Comparison of ENCODE assay signal across 19 mouse cellular contexts in the genomic region with DNA sequence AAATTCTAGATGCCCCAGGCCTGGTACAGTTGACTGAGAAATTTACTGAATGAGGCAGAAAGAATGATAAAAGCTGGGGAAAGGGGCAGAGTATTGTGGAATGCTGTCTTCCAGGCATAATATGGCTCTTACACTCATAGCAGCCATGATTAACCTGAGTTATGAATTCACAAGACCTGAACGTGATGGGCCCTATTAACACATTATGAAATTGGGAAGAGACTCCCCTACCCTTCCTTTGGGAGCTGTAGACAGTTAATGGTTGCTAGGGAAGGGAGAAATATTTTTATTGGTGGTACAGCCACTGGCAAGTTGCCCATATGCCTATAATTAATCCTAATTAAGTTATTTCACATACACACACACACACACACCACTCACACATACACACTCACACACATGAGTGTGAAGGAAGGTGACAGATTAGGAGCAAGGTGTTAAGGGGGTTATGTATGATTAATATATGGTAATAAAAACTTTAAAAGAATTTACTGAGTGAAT. TPM values are rescaled to one million over a fixed set of nuclear protein-coding genes. Genes with fewer than 3 reads are reported as not detected.
"Had no signal": no experiment of that assay in that cellular context is flagged by ENCODE, and none has a peak within 500 bp of the region (broad histone marks: within the 10 kb centered on the region; RNA-seq: fewer than 3 reads in every experiment).

No protein-coding gene starts in this region.

- H3K9me3 ChIP-seq: limb, embryonic 15.5 days; liver, embryonic 12.5 days; midbrain, embryonic 10.5 days; midbrain, embryonic 15.5 days had no signal

- H3K4me2 ChIP-seq: limb, embryonic 15.5 days; liver, embryonic 12.5 days; lung, embryonic 14.5 days; midbrain, embryonic 15.5 days had no signal

- DNase-seq: kidney, adult 11 months; kidney, adult 9 months; kidney, postnatal 36 days; retina, postnatal 1 day; right cerebral cortex, postnatal 4 days; spleen, adult 18-20 months; thymus, adult 18-20 months; thymus, postnatal 25 days had no signal

- H3K9ac ChIP-seq: limb, embryonic 15.5 days; liver, embryonic 12.5 days; lung, embryonic 14.5 days; midbrain, embryonic 15.5 days had no signal

- H3K36me3 ChIP-seq: limb, embryonic 15.5 days; liver, embryonic 12.5 days; midbrain, embryonic 10.5 days; midbrain, embryonic 15.5 days had no signal

- H3K27me3 ChIP-seq: limb, embryonic 15.5 days; liver, embryonic 12.5 days; midbrain, embryonic 15.5 days had no signal

- H3K4me3 ChIP-seq: limb, embryonic 15.5 days; liver, embryonic 12.5 days; midbrain, embryonic 10.5 days; midbrain, embryonic 15.5 days had no signal

- H3K4me1 ChIP-seq: liver, embryonic 12.5 days; midbrain, embryonic 15.5 days had no signal

- H3K27ac ChIP-seq: kidney, postnatal 0 days; limb, embryonic 15.5 days; liver, embryonic 12.5 days; midbrain, embryonic 10.5 days; midbrain, embryonic 15.5 days had no signal

- ATAC-seq: liver, embryonic 12.5 days; midbrain, embryonic 15.5 days had no signal

RNA-seq across cellular contexts. Expression of a gene that starts 56.1 kb away (rescaled TPM):
- total RNA-seq: layer of hippocampus, adult 18-20 months; left cerebral cortex, adult 18-20 months; left cerebral cortex, postnatal 25 days; megakaryocyte, adult 5-6 weeks had no signal
- polyA plus RNA-seq: kidney, postnatal 0 days; midbrain, embryonic 10.5 days; midbrain, embryonic 15.5 days; stomach, embryonic 14.5 days had no signal
